Mouse (Mus musculus): ENCODE measurements around the gene Doc2g. TPM values are rescaled to one million over a fixed set of nuclear protein-coding genes. Genes with fewer than 3 reads are reported as not detected.
A peak's percentile ranks its signal among the peaks of the same experiment; 100 is the strongest.
"Not testable (repeated sequence)": the region's sequence is repeated elsewhere in the genome, so short reads cannot be mapped to it uniquely, and the experiment has no call there.

The Doc2g gene
- polyA plus RNA-seq, 1 experiment from 2014 or later = 6.1 TPM

DNA sequence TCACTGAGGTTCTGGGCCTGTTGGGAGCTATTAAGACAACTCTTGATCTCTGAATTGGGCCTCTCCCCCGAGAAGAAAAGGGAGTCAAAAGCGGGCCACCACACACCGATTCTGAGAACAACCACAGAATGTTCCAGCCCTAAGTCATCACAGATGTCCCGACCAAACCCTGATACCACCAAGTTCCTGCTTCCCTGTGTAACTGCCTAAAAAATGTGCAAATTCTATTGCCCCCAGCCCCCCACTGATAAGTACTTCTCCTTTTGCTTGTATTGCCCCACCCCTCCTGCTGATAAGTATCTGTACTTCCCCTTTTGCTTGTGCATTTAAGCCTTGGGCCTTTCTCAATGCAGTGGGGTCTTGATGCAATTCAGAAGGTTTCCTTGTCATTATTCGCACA, 41.0 kb downstream of the Doc2g start:
- not testable (repeated sequence) for H3K4me2 ChIP-seq (replicated peaks; ENCODE audit: low read depth, low read length); H3K27me3 ChIP-seq (ENCODE audit: insufficient read depth, low read length); H3K36me3 ChIP-seq (ENCODE audit: insufficient read depth, low read length); H3K9ac ChIP-seq (replicated peaks; ENCODE audit: low read length); ATAC-seq (ENCODE audit: low FRiP score, low TSS enrichment); H3K9me3 ChIP-seq (ENCODE audit: low read length); H3K27ac ChIP-seq (ENCODE audit: low read length); H3K4me1 ChIP-seq (ENCODE audit: insufficient read depth, low read length); H3K4me3 ChIP-seq (ENCODE audit: low read length)
- 88% methylated on average over 5 of the region's 5 CpGs for WGBS

DNA sequence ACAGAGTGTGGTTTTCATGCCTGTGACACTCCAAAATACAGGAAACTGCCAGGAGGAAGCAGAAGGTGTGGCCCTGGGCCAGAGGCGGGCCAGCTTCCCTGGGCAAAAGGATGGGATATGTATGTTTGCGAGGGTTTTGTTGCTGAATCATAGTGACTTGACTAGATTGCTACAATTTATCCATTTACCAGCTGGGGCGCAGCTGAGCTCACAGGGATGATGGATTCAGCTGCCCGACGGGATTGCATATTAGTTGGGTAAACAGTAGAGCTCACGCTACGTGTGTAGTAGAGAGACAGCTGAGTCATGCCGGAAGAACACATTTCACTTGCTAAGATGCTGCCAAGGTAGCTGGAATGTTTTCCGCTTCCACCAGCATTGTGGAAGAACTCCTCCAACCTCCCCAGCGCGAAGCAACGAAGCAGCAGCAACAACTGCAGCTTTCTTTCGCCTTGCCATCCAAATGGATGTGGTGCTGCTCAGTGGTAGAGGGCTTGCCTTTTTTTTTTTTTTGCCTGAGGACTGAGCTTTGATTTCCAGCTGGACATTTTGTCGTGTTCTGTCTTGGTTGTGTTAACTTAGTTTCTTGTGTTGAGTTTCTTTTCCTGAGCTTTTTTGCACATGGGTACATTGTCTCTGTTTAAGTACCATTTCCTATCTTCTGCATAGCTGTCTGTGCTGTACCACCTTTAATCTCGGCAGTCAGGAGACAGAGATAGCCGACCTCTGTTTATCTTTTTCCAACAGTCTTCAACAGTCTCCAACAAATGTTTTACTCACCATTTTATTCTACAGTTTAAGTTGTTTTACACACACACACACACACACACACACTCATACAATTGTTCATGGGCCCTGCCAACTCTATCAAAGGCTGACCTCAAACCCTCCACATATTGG, 43.1 kb downstream of the Doc2g start, which contains the start of gene Gstp2:
Gene Gstp2 (minus strand): TSS at position 58 of the 900 bp plus-strand sequence.
- Histone ChIP-seq H3K9ac (replicated peaks; ENCODE audit: low read length) (no peak within 1 kb of the TSS), H3K4me2 (replicated peaks; ENCODE audit: low read depth, low read length) (peak within 1 kb of the TSS; percentile 33), H3K4me3 (ENCODE audit: low read length) (no peak within 1 kb of the TSS), H3K4me1 (ENCODE audit: insufficient read depth, low read length) (no peaks in the 10 kb centered on the region), H3K27ac (ENCODE audit: low read length) (no peak within 1 kb of the TSS; the same call in 1 of the 2 replicates), H3K9me3 (ENCODE audit: low read length) (no peaks in the 10 kb centered on the region; the same call in 1 of the 2 replicates), H3K36me3 (ENCODE audit: insufficient read depth, low read length) (no peaks in the 10 kb centered on the region), H3K27me3 (ENCODE audit: insufficient read depth, low read length) (no peaks in the 10 kb centered on the region)
- WGBS = 45% methylated on average over 16 of the region's 16 CpGs
- no peak for ATAC-seq (ENCODE audit: low FRiP score, low TSS enrichment)

DNA sequence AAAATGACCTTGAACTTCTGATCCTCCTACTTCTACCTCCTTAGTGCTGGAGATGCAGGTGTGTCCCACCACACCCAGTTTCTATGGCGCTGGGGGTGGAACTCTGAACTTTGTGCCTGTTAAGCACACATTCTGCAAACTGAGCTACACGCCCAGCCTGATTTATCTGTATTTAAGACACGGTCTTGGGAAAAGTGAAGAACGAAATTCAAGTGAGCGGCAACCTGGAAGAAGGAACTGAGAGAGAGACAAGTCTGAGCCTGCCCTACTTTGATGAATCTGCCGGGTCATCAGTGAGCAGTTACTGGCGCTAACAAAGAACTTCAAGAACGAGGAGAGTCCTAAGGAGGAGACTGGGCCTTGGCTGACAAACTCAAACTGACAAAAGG, 43.7 kb downstream of the Doc2g start:
- H3K4me3 ChIP-seq (ENCODE audit: low read length) = no peak overlapping the region
- ATAC-seq (ENCODE audit: low FRiP score, low TSS enrichment) = no peak
- no peaks in the 10 kb centered on the region for H3K4me1 ChIP-seq (ENCODE audit: insufficient read depth, low read length)
- H3K9me3 ChIP-seq (ENCODE audit: low read length) = no peaks in the 10 kb centered on the region; the same call in 1 of the 2 replicates
- no peaks in the 10 kb centered on the region for H3K36me3 ChIP-seq (ENCODE audit: insufficient read depth, low read length)
- no peak overlapping the region for H3K27ac ChIP-seq (ENCODE audit: low read length)
- 85% methylated on average over 8 of the region's 8 CpGs for WGBS
- no peak overlapping the region for H3K9ac ChIP-seq (replicated peaks; ENCODE audit: low read length)
- H3K27me3 ChIP-seq (ENCODE audit: insufficient read depth, low read length) = no peaks in the 10 kb centered on the region
- H3K4me2 ChIP-seq (replicated peaks; ENCODE audit: low read depth, low read length) = no peak overlapping the region

DNA sequence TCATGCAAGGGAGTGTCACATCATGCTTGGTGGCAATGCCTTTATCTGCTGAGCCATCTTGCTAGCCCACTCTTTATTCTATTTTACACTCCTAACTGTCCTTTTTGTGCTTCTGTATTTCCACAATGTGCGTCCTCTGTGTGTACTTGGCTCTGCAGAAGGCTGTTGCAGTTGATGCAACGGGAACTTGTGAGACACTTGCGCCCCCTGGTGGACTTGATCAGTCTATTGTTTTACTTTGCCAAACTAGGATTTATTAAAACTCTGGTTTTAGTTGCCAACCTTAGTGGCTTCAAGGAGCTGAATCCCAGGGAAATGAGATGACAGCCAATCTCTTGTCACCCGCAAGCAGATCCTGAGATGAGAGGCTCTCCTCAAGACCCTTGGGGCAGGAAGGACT, 44.7 kb downstream of the Doc2g start:
- WGBS = 21% methylated on average over 4 of the region's 4 CpGs
- H3K27ac ChIP-seq (ENCODE audit: low read length) = no peak overlapping the region
- H3K9me3 ChIP-seq (ENCODE audit: low read length) = no peaks in the 10 kb centered on the region; the same call in 1 of the 2 replicates
- H3K4me1 ChIP-seq (ENCODE audit: insufficient read depth, low read length) = no peaks in the 10 kb centered on the region
- H3K36me3 ChIP-seq (ENCODE audit: insufficient read depth, low read length) = no peaks in the 10 kb centered on the region
- H3K9ac ChIP-seq (replicated peaks; ENCODE audit: low read length) = no peak overlapping the region
- H3K27me3 ChIP-seq (ENCODE audit: insufficient read depth, low read length) = no peaks in the 10 kb centered on the region
- H3K4me3 ChIP-seq (ENCODE audit: low read length) = no peak overlapping the region
- no peak for ATAC-seq (ENCODE audit: low FRiP score, low TSS enrichment)
- no peak overlapping the region for H3K4me2 ChIP-seq (replicated peaks; ENCODE audit: low read depth, low read length)

DNA sequence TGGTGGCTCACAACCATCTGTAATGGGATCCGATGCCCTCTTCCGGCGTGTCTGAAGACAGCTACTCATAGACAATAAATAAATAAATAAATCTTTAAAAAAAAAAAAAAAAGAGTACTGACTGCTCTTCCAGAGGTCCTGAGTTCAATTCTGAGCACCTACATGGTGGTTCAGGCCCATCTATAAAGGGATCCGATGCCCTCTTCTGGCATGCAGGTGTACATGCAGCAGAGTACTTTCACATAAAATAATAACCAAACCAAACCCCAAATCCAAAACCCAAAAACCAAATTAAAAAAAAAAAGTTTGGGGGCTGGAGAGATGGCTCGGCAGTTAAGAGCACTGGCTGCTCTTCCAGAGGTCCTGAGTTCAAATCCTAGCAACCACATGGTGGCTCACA, 46.0 kb downstream of the Doc2g start:
- H3K9me3 ChIP-seq (ENCODE audit: low read length); H3K36me3 ChIP-seq (ENCODE audit: insufficient read depth, low read length); H3K4me1 ChIP-seq (ENCODE audit: insufficient read depth, low read length); H3K4me3 ChIP-seq (ENCODE audit: low read length); H3K9ac ChIP-seq (replicated peaks; ENCODE audit: low read length); H3K27ac ChIP-seq (ENCODE audit: low read length); ATAC-seq (ENCODE audit: low FRiP score, low TSS enrichment); H3K4me2 ChIP-seq (replicated peaks; ENCODE audit: low read depth, low read length); H3K27me3 ChIP-seq (ENCODE audit: insufficient read depth, low read length): not testable (repeated sequence)
- WGBS = 79% methylated on average over 5 of the region's 5 CpGs

DNA sequence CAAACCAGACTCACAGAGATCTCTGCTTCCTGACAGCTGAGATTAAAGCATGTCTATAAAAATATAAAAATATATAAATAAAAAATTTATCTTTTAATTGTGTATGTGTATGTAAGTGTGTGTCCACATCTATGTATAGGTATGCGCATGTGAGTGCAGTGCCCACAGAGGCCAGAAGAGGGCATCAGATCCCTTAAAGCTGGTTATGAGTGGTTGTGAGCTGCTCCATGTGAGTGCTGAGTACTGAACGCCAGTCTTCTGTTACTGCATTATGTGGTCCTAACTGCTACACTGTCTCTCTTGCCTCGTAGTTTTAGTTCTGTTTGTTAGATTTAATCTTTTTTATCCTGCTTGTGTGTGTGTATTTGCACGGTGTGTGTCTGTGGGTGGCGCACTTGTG, 47.9 kb downstream of the Doc2g start:
- Histone ChIP-seq H3K9me3 (ENCODE audit: low read length) (no peaks in the 10 kb centered on the region; the same call in 1 of the 2 replicates), H3K27me3 (ENCODE audit: insufficient read depth, low read length) (no peaks in the 10 kb centered on the region), H3K4me1 (ENCODE audit: insufficient read depth, low read length) (no peaks in the 10 kb centered on the region), H3K4me3 (ENCODE audit: low read length) (no peak overlapping the region), H3K9ac (replicated peaks; ENCODE audit: low read length) (no peak overlapping the region), H3K4me2 (replicated peaks; ENCODE audit: low read depth, low read length) (no peak overlapping the region), H3K36me3 (ENCODE audit: insufficient read depth, low read length) (no peaks in the 10 kb centered on the region), H3K27ac (ENCODE audit: low read length) (no peak overlapping the region)
- ATAC-seq (ENCODE audit: low FRiP score, low TSS enrichment) = no peak
- WGBS = 91% methylated on average over 5 of the region's 5 CpGs

DNA sequence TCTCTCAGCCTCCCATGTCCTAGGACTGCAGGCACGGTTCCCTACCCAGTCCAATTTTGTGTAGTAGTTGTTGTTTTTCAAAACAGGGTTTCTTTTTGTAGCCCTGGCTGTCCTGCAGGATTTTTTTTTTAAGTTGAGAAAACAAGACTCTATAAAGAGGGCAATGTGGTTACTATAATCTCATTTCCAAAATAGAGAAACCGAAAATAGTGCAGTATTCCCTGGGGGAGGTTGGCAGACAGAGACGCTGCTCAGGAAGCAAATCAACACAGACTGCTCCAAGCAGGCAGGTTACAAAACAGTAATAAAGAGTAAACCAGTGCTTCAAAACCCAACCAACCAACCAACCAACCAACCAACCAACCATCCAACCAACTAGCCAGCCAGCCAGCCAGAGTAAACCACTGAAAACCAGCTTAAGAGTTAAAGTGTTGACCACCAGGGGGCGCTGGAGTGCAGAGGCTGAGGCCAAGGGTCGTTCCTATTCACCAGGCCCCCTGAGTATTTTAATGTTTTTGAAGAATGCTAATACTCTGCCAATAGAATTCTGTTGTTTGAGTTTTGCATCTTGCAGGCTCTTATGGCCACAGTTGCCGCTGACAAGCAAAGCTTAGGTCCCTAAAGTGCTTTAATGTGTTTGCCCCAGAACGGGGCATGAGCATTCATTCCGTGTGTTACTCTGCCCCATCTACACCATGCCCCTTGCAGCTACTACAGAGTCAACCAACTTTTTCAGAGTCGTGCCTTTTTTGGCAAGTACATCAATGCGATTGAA, 48.8 kb downstream of the Doc2g start:
- Histone ChIP-seq H3K4me2 (replicated peaks; ENCODE audit: low read depth, low read length) (no peak overlapping the region), H3K9ac (replicated peaks; ENCODE audit: low read length) (no peak overlapping the region)
- WGBS = 52% methylated on average over 10 of the region's 10 CpGs

DNA sequence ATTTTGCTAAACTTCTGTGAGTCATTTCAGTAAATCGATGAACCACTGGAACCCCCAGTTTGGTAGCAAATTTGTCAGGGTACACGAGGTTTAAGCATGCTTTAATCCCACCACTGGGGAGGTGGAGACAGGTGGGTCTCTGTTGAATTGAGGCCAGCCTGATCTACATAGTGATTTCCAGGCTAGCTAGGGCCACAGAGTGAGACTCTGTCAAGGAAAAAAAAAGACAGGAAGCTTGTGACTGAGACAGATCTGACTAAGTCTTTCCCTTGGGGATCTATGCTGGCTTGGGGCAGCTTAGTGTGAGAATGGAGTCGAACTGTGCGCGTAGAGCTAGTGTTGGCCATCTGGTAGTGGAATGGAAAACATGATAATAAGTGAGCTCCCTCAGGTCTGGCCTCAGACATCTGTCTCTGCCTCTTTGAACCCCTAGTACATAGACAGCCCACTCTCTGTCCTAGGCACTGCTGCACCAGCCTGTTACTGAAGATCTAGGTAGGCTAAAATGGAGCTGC, 49.5 kb downstream of the Doc2g start:
- Histone ChIP-seq H3K27me3 (ENCODE audit: insufficient read depth, low read length) (no peaks in the 10 kb centered on the region), H3K9ac (replicated peaks; ENCODE audit: low read length) (no peak overlapping the region), H3K4me1 (ENCODE audit: insufficient read depth, low read length) (no peaks in the 10 kb centered on the region), H3K27ac (ENCODE audit: low read length) (no peak overlapping the region), H3K36me3 (ENCODE audit: insufficient read depth, low read length) (no peaks in the 10 kb centered on the region), H3K9me3 (ENCODE audit: low read length) (no peaks in the 10 kb centered on the region; the same call in 1 of the 2 replicates), H3K4me3 (ENCODE audit: low read length) (no peak overlapping the region), H3K4me2 (replicated peaks; ENCODE audit: low read depth, low read length) (no peak overlapping the region)
- no peak for ATAC-seq (ENCODE audit: low FRiP score, low TSS enrichment)
- WGBS = 75% methylated on average over 5 of the region's 5 CpGs

More for the DNA sequence above, 48.8 kb downstream of the Doc2g start:
- no peaks in the 10 kb centered on the region for H3K27me3 ChIP-seq (ENCODE audit: insufficient read depth, low read length)
- no peak overlapping the region for H3K27ac ChIP-seq (ENCODE audit: low read length)
- no peaks in the 10 kb centered on the region for H3K4me1 ChIP-seq (ENCODE audit: insufficient read depth, low read length)
- ATAC-seq (ENCODE audit: low FRiP score, low TSS enrichment) = no peak
- no peak overlapping the region for H3K4me3 ChIP-seq (ENCODE audit: low read length)
- H3K9me3 ChIP-seq (ENCODE audit: low read length) = no peaks in the 10 kb centered on the region; the same call in 1 of the 2 replicates
- no peaks in the 10 kb centered on the region for H3K36me3 ChIP-seq (ENCODE audit: insufficient read depth, low read length)

DNA sequence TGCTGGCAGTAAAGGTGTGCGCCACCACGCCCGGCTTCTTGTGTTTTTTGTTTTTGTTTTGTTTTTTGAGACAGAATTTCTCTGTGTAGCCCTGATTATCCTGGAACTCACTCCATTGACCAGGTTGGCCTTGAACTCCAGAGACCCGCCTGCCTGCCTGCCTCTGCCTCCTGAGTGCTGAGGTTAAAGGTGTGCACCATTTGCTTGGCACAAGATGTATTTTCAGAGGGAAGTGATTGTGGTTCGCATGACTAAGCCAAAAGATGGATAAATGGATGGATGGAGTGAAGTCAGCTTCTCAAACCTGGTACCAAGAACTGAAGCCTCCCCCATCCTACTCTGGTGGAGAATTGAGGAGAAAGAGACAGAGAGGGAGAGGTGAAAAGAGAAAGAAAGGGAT, 51.5 kb downstream of the Doc2g start:
- 91% methylated on average over 5 of the region's 5 CpGs for WGBS
- no peaks in the 10 kb centered on the region for H3K4me1 ChIP-seq (ENCODE audit: insufficient read depth, low read length)
- no peaks in the 10 kb centered on the region; the same call in 1 of the 2 replicates for H3K9me3 ChIP-seq (ENCODE audit: low read length)
- no peak overlapping the region for H3K27ac ChIP-seq (ENCODE audit: low read length)
- no peak for ATAC-seq (ENCODE audit: low FRiP score, low TSS enrichment)
- no peaks in the 10 kb centered on the region for H3K36me3 ChIP-seq (ENCODE audit: insufficient read depth, low read length)
- no peak overlapping the region for H3K4me3 ChIP-seq (ENCODE audit: low read length)
- no peak overlapping the region for H3K9ac ChIP-seq (replicated peaks; ENCODE audit: low read length)
- H3K27me3 ChIP-seq (ENCODE audit: insufficient read depth, low read length) = no peaks in the 10 kb centered on the region
- H3K4me2 ChIP-seq (replicated peaks; ENCODE audit: low read depth, low read length) = no peak overlapping the region

All from kidney, embryonic 16.5 days (tissue).